Mouse (Mus musculus) kidney, postnatal 10 days (tissue): ENCODE data around the gene Ctbp1.
A peak's percentile ranks its signal among the peaks of the same experiment; 100 is the strongest.

Source experiments
- DNase-seq: peaks from one replicate; pipeline ENCODE4 v3.0.0; 2021; ENCODE audit warnings: mixed read lengths

Ctbp1 gene

DNA sequence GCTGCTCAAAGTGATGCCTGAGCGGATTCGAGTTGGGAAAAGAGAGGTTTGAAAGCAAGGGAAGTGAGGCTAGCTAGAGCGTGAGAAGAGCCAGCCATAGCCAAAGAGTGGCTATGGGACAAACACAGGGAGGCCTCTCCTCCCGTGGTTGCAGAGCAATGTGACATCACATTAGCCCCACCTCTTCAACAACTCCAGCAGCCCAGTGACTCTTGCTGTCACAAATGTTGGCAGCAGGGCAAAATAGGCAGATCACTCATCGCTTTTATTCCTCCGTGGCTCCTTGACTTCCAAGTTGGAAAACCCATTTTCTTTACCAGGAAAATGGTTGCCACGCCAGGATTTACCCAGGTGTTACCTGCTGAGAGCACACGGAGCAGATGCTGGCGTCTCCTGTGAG lies 67.7 kb downstream of the Ctbp1 start:
- peak; percentile 2 for DNase-seq

DNA sequence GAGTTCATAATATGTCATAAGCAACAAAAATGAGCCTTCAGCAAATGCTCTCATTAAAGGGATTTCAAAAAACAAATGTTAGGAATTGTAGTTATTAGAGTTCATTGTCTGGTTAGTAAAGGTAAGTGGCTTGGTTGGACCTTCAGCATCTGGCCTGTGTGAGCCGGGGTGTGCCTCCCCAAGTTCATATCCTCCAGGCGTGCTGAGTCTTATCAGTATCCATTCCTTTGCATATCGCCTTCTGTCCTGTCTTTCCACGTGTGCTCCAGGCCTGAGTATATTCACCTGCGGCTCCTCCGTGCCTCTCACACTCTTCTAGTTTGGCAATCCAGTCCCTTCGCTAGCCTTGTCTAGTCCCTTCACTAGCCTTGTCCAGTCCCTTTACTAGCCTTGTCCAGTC lies 68.5 kb downstream of the Ctbp1 start:
- DNase-seq: no peak

DNA sequence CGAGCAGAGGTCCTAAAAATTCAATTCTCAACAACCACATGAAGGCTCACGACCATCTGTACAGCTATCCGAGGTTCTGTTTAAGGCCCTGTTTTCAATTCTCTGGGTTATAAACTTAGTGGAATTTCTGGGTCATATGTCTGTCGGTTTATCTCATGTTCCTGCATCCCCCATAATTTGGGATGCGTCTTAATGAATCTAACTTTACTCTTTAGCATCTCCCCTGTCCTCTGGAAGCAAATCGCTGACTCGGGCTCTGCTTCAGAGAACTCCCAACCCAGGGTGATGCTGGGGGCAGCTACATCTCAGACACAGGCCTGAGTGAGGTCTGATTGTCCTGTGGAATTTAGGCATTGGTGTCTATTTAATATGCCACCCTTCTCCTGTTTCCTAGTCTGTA lies 70.5 kb downstream of the Ctbp1 start:
- no peak for DNase-seq

DNA sequence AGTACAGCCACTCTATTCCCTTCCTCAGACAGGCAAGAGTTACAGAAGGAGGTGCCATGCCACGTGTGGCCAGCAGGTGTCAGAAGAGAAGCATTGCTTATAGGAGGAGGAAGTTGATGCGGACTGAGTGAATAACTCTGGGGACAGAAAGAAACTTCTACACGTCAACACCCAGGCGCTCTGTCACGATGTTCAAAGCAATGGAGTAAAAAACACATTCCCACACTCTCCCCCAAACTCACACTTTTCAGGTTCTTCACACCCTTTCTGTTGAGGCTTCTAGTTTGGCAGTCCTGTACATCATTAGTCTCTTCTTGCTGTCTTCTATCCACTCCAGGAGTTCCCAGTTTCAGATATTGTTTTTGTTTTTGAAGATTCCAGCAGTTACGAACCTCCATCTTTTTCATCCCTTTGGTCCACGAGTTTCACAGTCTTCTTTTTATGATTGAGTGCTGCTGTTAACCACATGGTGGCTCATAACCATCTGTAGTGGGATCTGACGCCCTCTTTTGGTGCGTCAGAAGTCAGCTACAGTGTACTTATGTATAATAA lies 71.0 kb downstream of the Ctbp1 start:
- DNase-seq: peak; percentile 92

DNA sequence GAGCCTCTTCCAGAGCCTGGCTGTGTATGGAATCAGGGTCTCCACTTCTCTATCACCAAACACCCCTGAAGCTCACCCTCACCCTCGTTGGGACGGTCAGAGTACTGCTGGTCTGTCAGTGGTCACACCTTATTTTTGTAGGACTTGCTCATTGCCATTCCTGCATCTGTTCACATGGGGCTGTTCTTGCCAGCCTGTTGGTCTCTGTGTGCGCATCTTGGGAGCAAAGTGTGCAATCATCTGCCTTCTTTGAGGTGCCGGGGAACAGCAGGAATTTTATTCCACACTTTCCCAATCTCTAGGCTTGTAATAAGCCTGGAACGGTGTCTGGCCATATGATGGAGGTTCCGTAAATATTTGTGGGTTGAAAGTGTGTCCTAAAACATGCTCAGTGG lies 71.6 kb downstream of the Ctbp1 start:
- DNase-seq: no peak

DNA sequence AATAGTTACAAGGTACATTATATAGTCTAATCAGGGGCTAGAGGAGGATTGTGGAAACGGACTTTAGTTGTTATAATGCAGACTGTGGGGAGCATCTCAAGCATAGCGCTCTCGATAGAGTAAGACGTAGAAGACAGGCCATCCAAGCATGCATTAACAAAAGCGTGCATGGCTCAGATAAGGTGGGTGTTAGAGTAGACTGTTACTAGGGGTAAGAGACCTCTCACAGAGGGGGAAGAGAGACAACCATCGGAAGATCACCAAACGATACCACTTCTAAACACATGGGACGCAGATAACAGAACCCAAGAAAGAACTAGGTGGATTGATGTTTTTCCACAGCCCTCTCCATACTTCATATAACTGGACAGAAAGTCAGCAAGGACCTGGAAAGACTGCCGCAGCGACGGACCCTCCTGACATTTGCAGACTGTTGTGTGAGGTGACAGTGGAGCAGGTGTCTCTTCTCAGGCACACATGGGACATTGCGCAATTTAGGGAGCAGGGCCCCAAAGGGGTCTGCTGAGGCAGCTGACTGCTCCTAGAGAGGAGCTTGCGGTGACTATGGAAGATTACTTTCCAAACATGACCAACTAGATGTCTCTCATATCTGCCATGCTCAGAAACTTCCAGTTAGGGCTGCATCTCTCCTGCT lies 72.2 kb downstream of the Ctbp1 start:
- DNase-seq: no peak

DNA sequence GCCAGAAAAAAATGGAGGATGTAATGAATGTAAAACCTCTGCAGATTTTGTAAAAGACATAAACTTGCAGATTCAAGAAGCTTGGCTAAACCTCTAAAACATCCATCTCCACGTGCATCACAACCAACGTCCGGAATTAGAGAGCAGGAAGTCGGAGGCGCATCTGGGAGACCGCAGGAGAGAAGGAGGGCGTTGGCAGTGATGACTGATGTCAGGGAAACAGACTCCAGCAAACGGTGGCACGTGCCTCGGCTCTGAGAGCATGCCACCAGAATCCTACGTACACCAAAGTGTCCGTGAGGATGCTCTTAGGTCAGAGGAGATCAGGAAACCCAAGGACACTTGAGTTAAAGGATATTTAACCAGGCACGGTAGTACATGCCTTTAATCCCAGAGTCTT lies 73.1 kb downstream of the Ctbp1 start:
- DNase-seq: no peak

DNA sequence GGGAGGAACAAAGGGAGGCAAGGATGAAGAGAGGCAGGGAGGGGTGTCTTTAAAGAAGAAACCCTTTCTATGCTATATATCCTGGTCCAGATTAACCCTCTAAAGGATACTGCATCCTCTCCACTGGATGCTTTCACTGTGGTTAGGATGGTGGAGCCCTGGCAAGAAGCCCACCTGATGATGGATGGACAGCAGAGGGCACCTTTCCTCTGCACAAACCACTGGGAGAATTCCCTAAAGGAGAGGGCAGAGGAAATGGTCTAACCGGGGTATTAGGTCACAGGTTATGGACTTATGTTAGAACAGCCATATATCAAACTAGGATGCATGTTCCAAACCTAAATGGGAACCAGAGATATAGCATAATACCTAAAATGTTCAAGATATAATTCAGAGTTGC lies 74.7 kb downstream of the Ctbp1 start:
- DNase-seq: no peak
